Mouse (Mus musculus) kidney, embryonic 16.5 days (tissue): Measurements from ENCODE around the gene Tprn. TPM values are rescaled to one million over a fixed set of nuclear protein-coding genes. Genes with fewer than 3 reads are reported as not detected.
A peak's percentile ranks its signal among the peaks of the same experiment; 100 is the strongest.

Source experiments
- ATAC-seq: fragments of 200-750 bp; cut with Nextera tagmentation; 2 replicates; pipeline ENCODE4 v1.8.0; 2017; ENCODE audit warnings: moderate TSS enrichment; ENCODE audit not compliant: low FRiP score, low TSS enrichment
- H3K27ac ChIP-seq: fragments of 300-500 bp; sonication (generic); 2 replicates; pipeline ENCODE4 v1.5.1; 2014; ENCODE audit warnings: low read length
- H3K27me3 ChIP-seq: fragments of 300-500 bp; sonication (generic); 2 replicates; pipeline ENCODE4 v1.6.1; 2014; ENCODE audit warnings: low read length, control low read depth, mixed read lengths; ENCODE audit not compliant: insufficient read depth
- H3K36me3 ChIP-seq: fragments of 300-500 bp; sonication (generic); 2 replicates; pipeline ENCODE4 v1.6.1; 2014; ENCODE audit warnings: low read length, control low read depth, mixed read lengths; ENCODE audit not compliant: insufficient read depth
- H3K4me1 ChIP-seq: fragments of 300-500 bp; sonication (generic); 2 replicates; pipeline ENCODE4 v1.6.1; 2014; ENCODE audit warnings: low read length, control low read depth, mixed read lengths; ENCODE audit not compliant: insufficient read depth
- H3K4me2 ChIP-seq: fragments of 300-500 bp; sonication (generic); replicated peaks from 2 replicates; pipeline ENCODE4 v1.6.1; 2014; ENCODE audit warnings: low read depth, low read length
- H3K4me3 ChIP-seq: fragments of 300-500 bp; sonication (generic); 2 replicates; pipeline ENCODE4 v1.5.1; 2014; ENCODE audit warnings: mild to moderate bottlenecking, low read length
- H3K9ac ChIP-seq: fragments of 300-500 bp; sonication (generic); replicated peaks from 2 replicates; pipeline ENCODE4 v1.6.1; 2014; ENCODE audit warnings: low read length
- H3K9me3 ChIP-seq: fragments of 300-500 bp; sonication (generic); 2 replicates; pipeline ENCODE4 v1.6.1; 2016; ENCODE audit warnings: low read length, control low read depth
- WGBS: fragments of 180-500 bp; shearing (Covaris S2); extraction: QIAGEN DNeasy Blood & Tissue Kit; methylation state at CpG from one replicate; pipeline ENCODE4 v1.1.7; 2014; 5-methylcytosine and 5-hydroxymethylcytosine counted together
- polyA plus RNA-seq: library from polyadenylated mRNA; unstranded; fragments of >200 nt; fragmentation: Nextera tagmentation; extraction: Ambion mirVana; gene quantifications from 2 replicates; pipeline ENCODE4 v1.2.1, GENCODE M21; 2015

The Tprn gene
- 12.0 and 12.1 TPM in 2 replicates for polyA plus RNA-seq

DNA sequence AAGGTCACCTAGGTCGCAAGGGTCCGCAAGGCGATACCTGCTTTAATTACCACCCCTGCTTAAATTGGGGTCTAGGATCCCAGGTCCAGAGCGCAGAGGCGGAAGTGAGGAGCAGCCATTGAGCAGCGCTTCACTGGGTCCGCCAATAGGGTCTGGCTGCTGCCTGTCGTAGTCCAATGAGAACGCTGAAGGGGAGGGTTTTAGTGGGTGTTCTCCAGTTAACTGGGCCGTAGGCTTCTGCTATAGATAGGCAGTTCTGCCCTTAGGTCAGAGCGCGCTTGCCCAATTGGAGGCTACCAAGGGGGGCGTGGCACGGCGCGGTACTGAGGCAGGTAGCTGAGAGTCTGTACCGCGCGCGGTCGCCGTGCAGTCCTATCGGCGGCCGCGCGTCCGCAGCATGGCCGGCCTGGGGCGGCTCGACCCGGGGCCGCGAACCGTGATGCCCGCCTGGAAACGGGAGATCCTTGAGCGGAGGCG, at the start of gene Tprn:
Gene Tprn, plus strand, starts transcription at position 328 of the 477 bp plus-strand sequence.
- Histone ChIP-seq H3K36me3 (no peaks in the 10 kb centered on the region), H3K27ac (peak within 1 kb of the TSS; percentile 75), H3K9me3 (no peaks in the 10 kb centered on the region), H3K4me3 (peak within 1 kb of the TSS; percentile 88), H3K4me2 (peak within 1 kb of the TSS; percentile 99), H3K4me1 (peaks cover 34% of the 10 kb centered on the region), H3K27me3 (no peaks in the 10 kb centered on the region), H3K9ac (peak within 1 kb of the TSS; percentile 76)
- under 1% methylated on average over 39 of the region's 39 CpGs for WGBS
- ATAC-seq = peak; percentile 99

GRCm38 (mm10) chr2:25213266-25213865, 49.1 kb upstream of the Tprn start:
- WGBS = 72% methylated on average over 23 of the region's 23 CpGs
- peaks cover 23% of the 10 kb centered on the region for H3K4me1 ChIP-seq

DNA sequence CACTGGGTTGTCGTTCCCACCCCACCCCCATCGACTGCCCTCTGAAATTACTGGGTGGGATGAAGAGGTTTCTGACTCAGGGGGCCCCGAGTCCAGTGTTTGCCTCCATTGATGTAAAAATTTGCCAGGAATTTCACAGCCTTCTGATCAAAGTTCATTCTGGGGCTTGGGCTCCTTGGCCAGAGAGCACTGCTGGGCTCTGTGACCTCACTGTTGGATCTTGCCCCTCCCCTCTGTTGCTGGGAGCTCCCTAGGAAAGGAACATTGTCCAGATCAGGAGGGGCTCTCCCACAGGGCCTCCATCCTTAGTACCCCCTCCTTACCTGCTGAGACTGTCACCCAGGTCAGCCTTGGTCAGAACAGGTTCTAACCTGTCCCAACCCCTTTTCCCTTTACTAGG, 48.0 kb upstream of the Tprn start, which contains the start of gene Stpg3:
Gene Stpg3, minus strand, starts transcription at position 194 of the 400 bp plus-strand sequence.
- peak; percentile 55; the same call in 1 of the 2 replicates for ATAC-seq
- Histone ChIP-seq H3K9me3 (no peaks in the 10 kb centered on the region), H3K4me2 (no peak within 1 kb of the TSS), H3K27ac (peak within 1 kb of the TSS; percentile 13; the same call in 1 of the 2 replicates), H3K4me3 (no peak within 1 kb of the TSS), H3K9ac (no peak within 1 kb of the TSS; the same call in 1 of the 2 replicates), H3K27me3 (no peaks in the 10 kb centered on the region), H3K4me1 (peaks cover 16% of the 10 kb centered on the region), H3K36me3 (no peaks in the 10 kb centered on the region)
- WGBS = 50% methylated on average over 3 of the region's 3 CpGs

More at GRCm38 (mm10) chr2:25213266-25213865, 49.1 kb upstream of the Tprn start:
- Histone ChIP-seq H3K4me2 (no peak overlapping the region), H3K27me3 (no peaks in the 10 kb centered on the region), H3K27ac (no peak overlapping the region), H3K4me3 (no peak overlapping the region), H3K9ac (no peak overlapping the region), H3K9me3 (no peaks in the 10 kb centered on the region), H3K36me3 (peaks cover 6% of the 10 kb centered on the region; the same call in 1 of the 2 replicates)
- ATAC-seq = no peak

DNA sequence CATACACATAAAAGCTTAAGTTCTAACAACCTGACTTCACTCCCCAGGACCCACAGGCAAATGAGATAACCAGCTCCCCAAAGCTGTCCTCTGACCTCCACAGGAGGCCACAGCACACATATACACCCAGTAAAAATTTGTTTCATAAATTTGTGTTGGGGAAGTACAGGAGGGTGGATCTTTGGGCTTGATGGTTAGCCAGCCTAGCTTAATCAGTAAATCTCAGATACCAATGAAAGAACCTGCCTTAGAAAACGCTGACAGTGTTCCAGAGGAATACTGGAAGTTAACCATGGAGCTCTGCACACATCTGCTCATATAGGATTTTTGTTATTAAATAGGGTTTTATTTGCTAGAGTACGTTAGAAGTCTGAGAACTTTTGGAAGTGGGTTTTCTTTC, 44.8 kb upstream of the Tprn start:
- Histone ChIP-seq H3K4me2 (no peak overlapping the region), H3K27ac (no peak overlapping the region), H3K4me3 (no peak overlapping the region), H3K9ac (no peak overlapping the region), H3K36me3 (peaks cover 11% of the 10 kb centered on the region), H3K4me1 (0 out of 2 replicates have a peak, but pooled peaks cover 2% of the 10 kb centered on the region), H3K9me3 (no peaks in the 10 kb centered on the region), H3K27me3 (no peaks in the 10 kb centered on the region)
- no peak for ATAC-seq
- WGBS = 58% methylated on average over 2 of the region's 2 CpGs

- no peak within 1 kb of the TSS for H3K4me3 ChIP-seq
- H3K36me3 ChIP-seq = peaks cover 14% of the 10 kb centered on the region
- no peaks in the 10 kb centered on the region for H3K9me3 ChIP-seq
- H3K27ac ChIP-seq = no peak within 1 kb of the TSS
- no peak for ATAC-seq
- H3K27me3 ChIP-seq = no peaks in the 10 kb centered on the region
- no peak within 1 kb of the TSS for H3K4me2 ChIP-seq
- H3K4me1 ChIP-seq = peaks cover 6% of the 10 kb centered on the region
- H3K9ac ChIP-seq = no peak within 1 kb of the TSS
These were observed 44.0 kb upstream of the Tprn start, which contains the start of gene Fam166a for GRCm38 (mm10) chr2:25218445-25218844. Gene Fam166a, plus strand, starts transcription at chr2:25218745.

- Histone ChIP-seq H3K4me2 (no peak overlapping the region), H3K27me3 (no peaks in the 10 kb centered on the region), H3K36me3 (peaks cover 14% of the 10 kb centered on the region), H3K4me3 (no peak overlapping the region), H3K27ac (no peak overlapping the region), H3K9ac (no peak overlapping the region), H3K9me3 (no peaks in the 10 kb centered on the region), H3K4me1 (peaks cover 16% of the 10 kb centered on the region)
- no peak for ATAC-seq
- WGBS = 72% methylated on average over 5 of the region's 5 CpGs
These were observed 41.1 kb upstream of the Tprn start for GRCm38 (mm10) chr2:25221331-25221772.

GRCm38 (mm10) chr2:25223681-25224491, 38.5 kb upstream of the Tprn start:
- peaks cover 14% of the 10 kb centered on the region for H3K36me3 ChIP-seq
- under 1% methylated on average over 53 of the region's 53 CpGs for WGBS
- peak; percentile 37 for ATAC-seq
- peak overlapping the region; percentile 85 for H3K4me3 ChIP-seq
- H3K27ac ChIP-seq = peak overlapping the region; percentile 97
- H3K27me3 ChIP-seq = no peaks in the 10 kb centered on the region
- H3K4me2 ChIP-seq = peak overlapping the region; percentile 78
- H3K9ac ChIP-seq = peak overlapping the region; percentile 90
- H3K4me1 ChIP-seq = peaks cover 26% of the 10 kb centered on the region
- no peaks in the 10 kb centered on the region for H3K9me3 ChIP-seq

- Histone ChIP-seq H3K27ac (peak within 1 kb of the TSS; percentile 99), H3K9ac (peak within 1 kb of the TSS; percentile 90), H3K4me2 (peak within 1 kb of the TSS; percentile 78), H3K27me3 (no peaks in the 10 kb centered on the region), H3K36me3 (peaks cover 14% of the 10 kb centered on the region), H3K4me3 (peak within 1 kb of the TSS; percentile 85), H3K4me1 (peaks cover 28% of the 10 kb centered on the region), H3K9me3 (no peaks in the 10 kb centered on the region)
- ATAC-seq = no peak
- under 1% methylated on average over 17 of the region's 17 CpGs for WGBS
These were observed 38.0 kb upstream of the Tprn start, which contains the start of gene Tubb4b for GRCm38 (mm10) chr2:25224492-25224765. Gene Tubb4b, minus strand, starts transcription at chr2:25224702.

DNA sequence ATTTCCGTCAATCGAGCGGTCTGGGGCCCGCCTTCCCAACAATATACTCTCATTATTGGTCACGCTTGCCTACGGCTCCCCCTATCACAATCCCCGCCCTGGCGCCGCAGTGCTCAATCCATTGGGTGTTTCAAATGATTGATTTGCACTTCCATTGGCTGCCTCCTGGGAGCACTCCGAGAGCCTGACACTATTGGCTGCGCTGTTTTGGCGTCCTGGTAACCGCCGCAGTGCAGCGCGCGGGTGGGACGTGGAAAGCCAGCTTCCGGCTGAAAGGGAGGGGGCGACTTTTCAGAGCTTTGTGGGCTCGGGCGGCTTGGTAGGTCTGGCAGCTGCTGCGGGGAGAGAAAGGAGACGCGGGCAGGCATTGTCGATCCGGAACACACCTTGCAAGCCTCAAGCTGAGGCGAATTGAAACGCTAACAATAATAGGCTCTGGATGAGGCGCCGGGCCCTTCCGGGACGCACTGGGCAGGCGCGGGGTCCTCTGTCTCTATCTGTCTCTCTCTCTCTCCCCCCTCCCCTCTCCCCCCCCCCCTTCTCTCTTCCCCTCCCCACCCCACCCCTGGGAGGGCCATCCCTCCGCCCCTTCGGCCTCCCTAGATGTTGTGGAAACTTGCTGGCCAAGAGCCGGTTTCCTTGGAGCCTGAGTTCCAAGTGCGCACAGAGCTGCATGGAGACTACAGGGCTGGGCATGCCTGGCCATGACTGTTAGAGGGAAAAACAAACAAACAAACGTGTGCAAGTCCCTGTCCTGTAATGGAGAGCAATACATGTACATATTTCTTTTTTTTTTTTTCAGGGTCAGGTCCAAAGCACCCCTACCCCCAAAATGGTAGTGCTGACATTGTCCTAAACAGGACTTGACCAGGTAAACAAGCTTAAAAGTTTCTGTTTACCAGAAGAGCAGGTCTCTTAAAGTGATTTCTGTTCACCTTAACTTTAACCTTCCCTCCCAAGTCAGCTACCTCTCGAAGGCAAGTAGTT, 37.4 kb upstream of the Tprn start:
- Histone ChIP-seq H3K27me3 (no peaks in the 10 kb centered on the region), H3K27ac (peak overlapping the region; percentile 99), H3K4me1 (peaks cover 28% of the 10 kb centered on the region), H3K4me3 (peak overlapping the region; percentile 85), H3K4me2 (peak overlapping the region; percentile 53), H3K9ac (peak overlapping the region; percentile 79), H3K9me3 (no peaks in the 10 kb centered on the region), H3K36me3 (peaks cover 14% of the 10 kb centered on the region)
- 2% methylated on average over 41 of the region's 41 CpGs for WGBS
- peak; percentile 97 for ATAC-seq
